Mouse (Mus musculus) hindbrain, postnatal 0 days (tissue): ENCODE measurements at regions not wholly inside any gene's neighbourhood (a gene's known extent, or its start where the extent isn't known, plus 50 kb on each side); places are given as distances from the start of the nearest gene placed in this dataset.
A peak's percentile ranks its signal among the peaks of the same experiment; 100 is the strongest.

ENCODE experiments used
- ATAC-seq: fragments of 200-750 bp; cut with Nextera tagmentation; 2 replicates; pipeline ENCODE4 v1.8.0; 2017; ENCODE audit warnings: mild to moderate bottlenecking, moderate TSS enrichment, moderate library complexity
- DNase-seq: peaks from one replicate; pipeline ENCODE4 v3.0.0-alpha.2; 2015; ENCODE audit warnings: low spot score
- H3K27ac ChIP-seq: fragments of 300-500 bp; sonication (generic); 2 replicates; pipeline ENCODE4 v1.5.1; 2014; ENCODE audit warnings: mild to moderate bottlenecking
- H3K27me3 ChIP-seq: fragments of 300-500 bp; sonication (generic); 2 replicates; pipeline ENCODE4 v1.6.1; 2014; ENCODE audit warnings: low read length, mixed read lengths; ENCODE audit not compliant: insufficient read depth
- H3K36me3 ChIP-seq: fragments of 300-500 bp; sonication (generic); 2 replicates; pipeline ENCODE4 v1.6.1; 2014; ENCODE audit warnings: low read length, mixed read lengths; ENCODE audit not compliant: insufficient read depth
- H3K4me1 ChIP-seq: fragments of 300-500 bp; sonication (generic); 2 replicates; pipeline ENCODE4 v1.6.1; 2014; ENCODE audit warnings: antibody characterized with exemption, low read length, mixed read lengths; ENCODE audit not compliant: insufficient read depth
- H3K4me2 ChIP-seq: fragments of 300-500 bp; sonication (generic); 2 replicates; pipeline ENCODE4 v1.6.1; 2014; ENCODE audit warnings: low read depth, mild to moderate bottlenecking, low read length, moderate library complexity, mixed read lengths
- H3K4me3 ChIP-seq: fragments of 300-500 bp; sonication (generic); 2 replicates; pipeline ENCODE4 v1.5.1; 2014; ENCODE audit warnings: low read length
- H3K9ac ChIP-seq: fragments of 300-500 bp; sonication (generic); replicated peaks from 2 replicates; pipeline ENCODE4 v1.6.1; 2014; ENCODE audit warnings: mild to moderate bottlenecking, low read length, moderate library complexity, mixed read lengths
- H3K9me3 ChIP-seq: fragments of 300-500 bp; sonication (generic); 2 replicates; pipeline ENCODE4 v1.6.1; 2016; ENCODE audit warnings: low read length, mixed read lengths
- CTCF ChIP-seq: IDR thresholded peaks from 2 replicates; pipeline ENCODE4 v1.5.1; 2016; ENCODE audit warnings: antibody characterized with exemption, control low read depth, low read depth
- WGBS: fragments of 180-500 bp; shearing (Covaris S2); extraction: QIAGEN DNeasy Blood & Tissue Kit; methylation state at CpG from one replicate; pipeline ENCODE4 v1.1.7; 2014; 5-methylcytosine and 5-hydroxymethylcytosine counted together

GRCm38 (mm10) chr17:45907587-45907986 lies 124.6 kb downstream of the Vegfa start:
- H3K9ac ChIP-seq, result no peak overlapping the region
- 39% methylated on average over 11 of the region's 11 CpGs for WGBS
- no peak overlapping the region for H3K4me2 ChIP-seq
- H3K4me1 ChIP-seq, result no peaks in the 10 kb centered on the region
- no peak overlapping the region for H3K27ac ChIP-seq
- DNase-seq, result peak; percentile 22
- no peaks in the 10 kb centered on the region for H3K9me3 ChIP-seq
- peak; percentile 24; the same call in 1 of the 2 replicates for ATAC-seq
- H3K27me3 ChIP-seq, result no peaks in the 10 kb centered on the region
- H3K36me3 ChIP-seq, result no peaks in the 10 kb centered on the region
- H3K4me3 ChIP-seq, result no peak overlapping the region
- TF ChIP-seq CTCF, result no peak

GRCm38 (mm10) chr17:45905596-45905995 lies 126.6 kb downstream of the Vegfa start:
- Histone ChIP-seq H3K27me3 (no peaks in the 10 kb centered on the region), H3K9ac (no peak overlapping the region), H3K36me3 (no peaks in the 10 kb centered on the region), H3K4me1 (no peaks in the 10 kb centered on the region), H3K4me2 (no peak overlapping the region), H3K27ac (no peak overlapping the region), H3K4me3 (no peak overlapping the region), H3K9me3 (no peaks in the 10 kb centered on the region)
- ATAC-seq (no peak), DNase-seq (no peak)
- TF ChIP-seq CTCF, result no peak
- 63% methylated on average over 7 of the region's 7 CpGs for WGBS

DNA sequence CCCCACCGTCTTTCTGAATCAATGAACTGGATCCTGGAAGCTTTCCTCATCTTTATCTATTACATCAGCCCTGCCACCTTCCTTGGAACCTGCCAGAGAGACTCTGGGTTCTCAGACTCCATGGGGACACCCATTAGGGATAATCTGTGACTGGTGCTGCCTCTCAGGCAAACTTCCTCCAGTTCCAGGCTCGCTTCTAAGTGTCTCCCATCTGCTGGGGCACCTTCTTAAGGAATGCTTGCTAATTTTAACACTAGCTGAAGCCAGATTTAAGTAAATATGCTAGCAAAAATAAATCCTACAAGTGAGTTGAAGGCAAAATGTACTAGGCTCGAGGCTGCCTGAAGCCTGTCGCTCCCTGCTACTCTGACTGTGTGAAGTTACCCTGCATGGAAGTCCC lies 127.9 kb downstream of the Vegfa start:
- ATAC-seq (no peak), DNase-seq (no peak)
- H3K27me3 ChIP-seq, result no peaks in the 10 kb centered on the region
- no peak overlapping the region for H3K4me2 ChIP-seq
- no peaks in the 10 kb centered on the region for H3K36me3 ChIP-seq
- no peak for TF ChIP-seq CTCF
- H3K4me1 ChIP-seq, result no peaks in the 10 kb centered on the region
- H3K4me3 ChIP-seq, result no peak overlapping the region
- H3K9me3 ChIP-seq, result no peaks in the 10 kb centered on the region
- WGBS, result 70% methylated on average over 4 of the region's 4 CpGs
- H3K9ac ChIP-seq, result no peak overlapping the region
- H3K27ac ChIP-seq, result no peak overlapping the region

DNA sequence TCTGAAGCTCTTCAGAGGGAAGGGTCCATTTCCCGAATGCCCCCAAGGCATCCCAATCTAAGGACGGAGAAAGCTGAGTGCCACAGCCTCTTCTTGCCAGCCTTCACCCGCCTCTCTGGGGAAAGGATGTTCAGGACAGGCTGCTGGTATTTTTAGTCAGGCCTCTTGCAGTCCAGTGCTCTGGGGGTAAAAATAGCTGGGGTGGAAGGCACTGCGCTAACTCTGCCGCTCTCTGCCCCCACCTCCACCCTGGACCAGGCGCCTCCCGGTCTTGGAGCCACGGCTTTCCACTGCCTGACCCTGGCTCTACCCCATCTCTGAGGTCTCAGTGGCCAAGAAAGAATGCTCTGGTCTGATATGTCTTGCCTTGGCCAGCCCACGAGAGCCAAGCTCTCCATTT lies 128.9 kb downstream of the Vegfa start:
- Histone ChIP-seq H3K4me1 (no peaks in the 10 kb centered on the region), H3K27ac (no peak overlapping the region), H3K36me3 (no peaks in the 10 kb centered on the region), H3K9me3 (no peaks in the 10 kb centered on the region), H3K27me3 (no peaks in the 10 kb centered on the region), H3K9ac (no peak overlapping the region), H3K4me2 (no peak overlapping the region), H3K4me3 (no peak overlapping the region)
- 88% methylated on average over 9 of the region's 9 CpGs for WGBS
- no peak for TF ChIP-seq CTCF
- DNase-seq (no peak), ATAC-seq (no peak)

DNA sequence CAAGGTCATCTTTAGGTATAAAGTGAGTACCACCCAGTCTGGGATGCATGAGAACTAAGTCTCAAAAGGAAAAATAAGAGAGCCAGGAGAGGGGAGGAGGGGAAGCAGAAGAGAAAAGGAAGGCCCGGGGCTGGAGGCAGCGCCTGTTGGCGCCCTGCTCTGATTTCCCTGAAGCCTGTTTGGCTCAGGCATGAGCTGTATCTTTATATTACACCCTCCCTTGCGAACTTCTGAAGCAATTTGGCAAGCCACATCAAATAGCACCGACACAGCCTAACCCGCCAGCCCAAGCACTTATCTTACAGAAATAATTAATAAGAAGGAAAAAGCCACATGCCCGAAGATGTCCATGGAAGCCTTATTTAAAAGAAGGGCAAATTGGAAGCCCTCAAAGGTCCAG lies 129.5 kb downstream of the Vegfa start:
- Histone ChIP-seq H3K4me2 (no peak overlapping the region), H3K27ac (no peak overlapping the region), H3K9ac (no peak overlapping the region), H3K4me3 (no peak overlapping the region), H3K36me3 (no peaks in the 10 kb centered on the region), H3K9me3 (no peaks in the 10 kb centered on the region), H3K4me1 (no peaks in the 10 kb centered on the region), H3K27me3 (no peaks in the 10 kb centered on the region)
- ATAC-seq (no peak), DNase-seq (no peak)
- WGBS, result 90% methylated on average over 7 of the region's 7 CpGs
- no peak for TF ChIP-seq CTCF

- H3K27me3 ChIP-seq, result no peaks in the 10 kb centered on the region
- no peak overlapping the region for H3K4me3 ChIP-seq
- no peak overlapping the region for H3K27ac ChIP-seq
- no peak overlapping the region for H3K4me2 ChIP-seq
- ATAC-seq (no peak; the same call in 1 of the 2 replicates), DNase-seq (no peak)
- peak; percentile 42 for TF ChIP-seq CTCF
- WGBS, result 36% methylated on average over 4 of the region's 4 CpGs
- no peak overlapping the region for H3K9ac ChIP-seq
- H3K4me1 ChIP-seq, result peaks cover 11% of the 10 kb centered on the region; the same call in 1 of the 2 replicates
- H3K36me3 ChIP-seq, result no peaks in the 10 kb centered on the region
- no peaks in the 10 kb centered on the region for H3K9me3 ChIP-seq
Measured at GRCm38 (mm10) chr17:45896922-45897302, 135.3 kb downstream of the Vegfa start.

- Histone ChIP-seq H3K36me3 (no peaks in the 10 kb centered on the region), H3K4me1 (peaks cover 11% of the 10 kb centered on the region; the same call in 1 of the 2 replicates), H3K9me3 (no peaks in the 10 kb centered on the region), H3K27me3 (no peaks in the 10 kb centered on the region), H3K9ac (no peak overlapping the region), H3K4me2 (no peak overlapping the region), H3K27ac (peak overlapping the region; percentile 32; the same call in 1 of the 2 replicates), H3K4me3 (no peak overlapping the region)
- TF ChIP-seq CTCF, result no peak
- DNase-seq, result peak; percentile 72
- ATAC-seq, result peak; percentile 70
- WGBS, result 40% methylated on average over 12 of the region's 12 CpGs
Measured at GRCm38 (mm10) chr17:45896142-45896921, 135.8 kb downstream of the Vegfa start.
